Mouse (Mus musculus) cerebellum, adult 2 months (tissue): ENCODE data around the gene Umps.

Experiments used
- CTCF ChIP-seq: fragments of 200-500 bp; IDR thresholded peaks from 2 replicates; pipeline ENCODE4 v1.5.1; 2011; ENCODE audit warnings: low read depth, mild to moderate bottlenecking, control low read depth, low read length, moderate library complexity, borderline replicate concordance; ENCODE audit not compliant: insufficient read depth
- POLR2A ChIP-seq: fragments of 200-500 bp; IDR thresholded peaks from 2 replicates; pipeline ENCODE4 v1.6.1; 2011; ENCODE audit warnings: low read length, control low read depth, borderline replicate concordance; ENCODE audit not compliant: insufficient read depth

DNA sequence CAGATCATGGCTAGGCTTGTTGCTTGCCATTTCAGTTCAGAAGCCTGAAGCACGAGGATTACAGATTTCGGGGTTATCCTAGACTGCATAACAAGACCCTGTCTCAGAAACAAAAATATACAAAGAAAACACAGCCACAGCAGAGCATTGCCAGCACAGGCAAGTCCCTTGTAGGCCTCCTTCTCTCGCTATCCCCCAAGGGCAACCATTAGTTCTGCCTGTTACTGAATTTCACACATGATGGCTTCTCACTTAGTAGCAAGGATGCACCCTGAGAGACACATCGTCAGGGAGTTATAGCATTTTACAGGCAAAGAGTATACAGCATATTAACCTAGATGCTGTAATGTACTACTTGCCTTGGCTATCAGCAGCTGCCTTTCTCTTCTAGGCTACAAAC is 58.6 kb downstream of the Umps start:
- no peak for TF ChIP-seq CTCF
- no peak for TF ChIP-seq POLR2A
